Mouse (Mus musculus) forebrain, postnatal 0 days (tissue): ENCODE results near the gene Colca2. TPM values are rescaled to one million over a fixed set of nuclear protein-coding genes. Genes with fewer than 3 reads are reported as not detected.

Source experiments
- ATAC-seq: fragments of 200-750 bp; cut with Nextera tagmentation; 2 replicates; pipeline ENCODE4 v1.8.0; 2017; ENCODE audit warnings: mild to moderate bottlenecking, moderate library complexity
- DNase-seq: peaks from one replicate; pipeline ENCODE4 v3.0.0-alpha.2; 2015
- H3K27ac ChIP-seq: fragments of 300-500 bp; sonication (generic); 2 replicates; pipeline ENCODE4 v1.5.1; 2014; ENCODE audit warnings: low read depth, mild to moderate bottlenecking, antibody characterized with exemption, low read length, moderate library complexity, mixed read lengths
- H3K27me3 ChIP-seq: fragments of 300-500 bp; sonication (generic); 2 replicates; pipeline ENCODE4 v1.6.1; 2014; ENCODE audit warnings: mild to moderate bottlenecking, low read length, mixed read lengths; ENCODE audit not compliant: insufficient read depth
- H3K36me3 ChIP-seq: fragments of 300-500 bp; sonication (generic); 2 replicates; pipeline ENCODE4 v1.6.1; 2014; ENCODE audit warnings: mild to moderate bottlenecking, moderate library complexity; ENCODE audit not compliant: insufficient read depth
- H3K4me1 ChIP-seq: fragments of 300-500 bp; sonication (generic); 2 replicates; pipeline ENCODE4 v1.6.1; 2014; ENCODE audit warnings: antibody characterized with exemption; ENCODE audit not compliant: insufficient read depth
- H3K4me2 ChIP-seq: fragments of 300-500 bp; sonication (generic); 2 replicates; pipeline ENCODE4 v1.6.1; 2014; ENCODE audit warnings: low read depth, mild to moderate bottlenecking, moderate library complexity
- H3K4me3 ChIP-seq: fragments of 300-500 bp; sonication (generic); 2 replicates; pipeline ENCODE4 v1.5.1; 2014; ENCODE audit warnings: low read depth, low read length, mixed read lengths
- H3K9ac ChIP-seq: fragments of 300-500 bp; sonication (generic); 2 replicates; pipeline ENCODE4 v1.6.1; 2014; ENCODE audit warnings: mild to moderate bottlenecking
- H3K9me3 ChIP-seq: fragments of 300-500 bp; sonication (generic); 2 replicates; pipeline ENCODE4 v1.6.1; 2016; ENCODE audit warnings: low read length
- CTCF ChIP-seq: sonication (generic); IDR thresholded peaks from 2 replicates; pipeline ENCODE4 v1.5.1; 2016; ENCODE audit warnings: antibody characterized with exemption, control low read depth, low read depth
- WGBS: fragments of 180-500 bp; shearing (Covaris S2); extraction: QIAGEN DNeasy Blood & Tissue Kit; methylation state at CpG from one replicate; pipeline ENCODE4 v1.1.7; 2014; 5-methylcytosine and 5-hydroxymethylcytosine counted together
- polyA plus RNA-seq: library from polyadenylated mRNA; unstranded; fragments of >200 nt; fragmentation: Nextera tagmentation; extraction: Ambion mirVana; gene quantifications from 2 replicates; pipeline ENCODE4 v1.2.1, GENCODE M21; 2015
- total RNA-seq: library from RNA; depleted of rRNA; stranded (reverse); fragments of >200 nt; gene quantifications from 2 replicates; pipeline ENCODE4 v1.2.3, GENCODE M21; 2014

The Colca2 gene
- total and polyA plus RNA-seq, 2 experiments from 2014 or later, result 0.33 to 0.84 TPM

GRCm38 (mm10) chr9:51272102-51272501 lies 6.3 kb downstream of the Colca2 start:
- no peak overlapping the region for H3K4me3 ChIP-seq
- ATAC-seq, result no peak
- no peaks in the 10 kb centered on the region for H3K4me1 ChIP-seq
- H3K4me2 ChIP-seq, result no peak overlapping the region
- 84% methylated on average over 5 of the region's 5 CpGs for WGBS
- H3K27me3 ChIP-seq, result no peaks in the 10 kb centered on the region
- no peak overlapping the region for H3K27ac ChIP-seq
- H3K9ac ChIP-seq, result no peak overlapping the region
- no peak for DNase-seq
- no peaks in the 10 kb centered on the region for H3K9me3 ChIP-seq
- H3K36me3 ChIP-seq, result no peaks in the 10 kb centered on the region
- TF ChIP-seq CTCF, result no peak

GRCm38 (mm10) chr9:51271073-51271472 lies 7.3 kb downstream of the Colca2 start:
- H3K4me1 ChIP-seq, result no peaks in the 10 kb centered on the region
- DNase-seq (no peak), ATAC-seq (no peak)
- WGBS, result 51% methylated on average over 8 of the region's 8 CpGs
- H3K9me3 ChIP-seq, result no peaks in the 10 kb centered on the region
- H3K27me3 ChIP-seq, result no peaks in the 10 kb centered on the region
- H3K9ac ChIP-seq, result no peak overlapping the region
- no peak overlapping the region for H3K4me3 ChIP-seq
- no peak overlapping the region for H3K27ac ChIP-seq
- no peak for TF ChIP-seq CTCF
- no peak overlapping the region for H3K4me2 ChIP-seq
- no peaks in the 10 kb centered on the region for H3K36me3 ChIP-seq

- Histone ChIP-seq H3K4me1 (no peaks in the 10 kb centered on the region), H3K27me3 (no peaks in the 10 kb centered on the region), H3K9ac (no peak overlapping the region), H3K4me3 (no peak overlapping the region), H3K9me3 (no peaks in the 10 kb centered on the region), H3K4me2 (no peak overlapping the region), H3K36me3 (no peaks in the 10 kb centered on the region), H3K27ac (no peak overlapping the region)
- DNase-seq (no peak), ATAC-seq (no peak)
- TF ChIP-seq CTCF, result no peak
- 61% methylated on average over 5 of the region's 5 CpGs for WGBS
These were observed 9.5 kb downstream of the Colca2 start for GRCm38 (mm10) chr9:51268852-51269251.

- 82% methylated on average over 5 of the region's 5 CpGs for WGBS
- H3K9ac ChIP-seq, result no peak overlapping the region
- H3K4me3 ChIP-seq, result no peak overlapping the region
- no peaks in the 10 kb centered on the region for H3K9me3 ChIP-seq
- no peaks in the 10 kb centered on the region for H3K36me3 ChIP-seq
- ATAC-seq (no peak), DNase-seq (no peak)
- H3K27ac ChIP-seq, result no peak overlapping the region
- H3K4me1 ChIP-seq, result no peaks in the 10 kb centered on the region
- no peak overlapping the region for H3K4me2 ChIP-seq
- no peaks in the 10 kb centered on the region for H3K27me3 ChIP-seq
- TF ChIP-seq CTCF, result no peak
These were observed 19.9 kb downstream of the Colca2 start for GRCm38 (mm10) chr9:51258426-51258825.

- no peak for TF ChIP-seq CTCF
- WGBS, result 61% methylated on average over 4 of the region's 4 CpGs
- no peak overlapping the region for H3K27ac ChIP-seq
These were observed 21.4 kb downstream of the Colca2 start for GRCm38 (mm10) chr9:51256780-51257502.

GRCm38 (mm10) chr9:51238741-51239385 lies 39.5 kb downstream of the Colca2 start:
- ATAC-seq (peak; percentile 86), DNase-seq (peak; percentile 58)
- no peak for TF ChIP-seq CTCF
- Histone ChIP-seq H3K27me3 (no peaks in the 10 kb centered on the region), H3K9ac (peak overlapping the region; percentile 14; the same call in 1 of the 2 replicates), H3K9me3 (no peaks in the 10 kb centered on the region), H3K27ac (peak overlapping the region; percentile 70), H3K4me2 (no peak overlapping the region), H3K4me3 (no peak overlapping the region), H3K36me3 (no peaks in the 10 kb centered on the region), H3K4me1 (0 out of 2 replicates have a peak, but pooled peaks cover 5% of the 10 kb centered on the region)
- WGBS, result 53% methylated on average over 12 of the region's 12 CpGs

More at GRCm38 (mm10) chr9:51256780-51257502, 21.4 kb downstream of the Colca2 start:
- no peak overlapping the region for H3K4me2 ChIP-seq
- H3K9me3 ChIP-seq, result no peaks in the 10 kb centered on the region
- no peaks in the 10 kb centered on the region for H3K36me3 ChIP-seq
- no peak overlapping the region for H3K4me3 ChIP-seq
- H3K27me3 ChIP-seq, result no peaks in the 10 kb centered on the region
- no peak for ATAC-seq
- peak; percentile 13 for DNase-seq
- H3K4me1 ChIP-seq, result no peaks in the 10 kb centered on the region
- H3K9ac ChIP-seq, result no peak overlapping the region

- Histone ChIP-seq H3K27me3 (no peaks in the 10 kb centered on the region), H3K4me3 (no peak overlapping the region), H3K9ac (no peak overlapping the region), H3K4me1 (no peaks in the 10 kb centered on the region), H3K9me3 (no peaks in the 10 kb centered on the region), H3K36me3 (no peaks in the 10 kb centered on the region), H3K27ac (no peak overlapping the region), H3K4me2 (no peak overlapping the region)
- DNase-seq (no peak), ATAC-seq (no peak)
- TF ChIP-seq CTCF, result no peak
- WGBS, result 95% methylated on average over 8 of the region's 8 CpGs
These were observed 46.2 kb downstream of the Colca2 start for GRCm38 (mm10) chr9:51232163-51232562.
